Mouse (Mus musculus) frontal cortex, postnatal 14 days (tissue): Measurements from ENCODE around the gene Asic2.
"Not testable (repeated sequence)": the region's sequence is repeated elsewhere in the genome, so short reads cannot be mapped to it uniquely, and the experiment has no call there.

ENCODE experiments used
- DNase-seq, 2 experiments: peaks; one replicate each; pipeline ENCODE4 v3.0.0; 2022; ENCODE audit warnings: low spot score in 2 of 2

Asic2 gene

DNA sequence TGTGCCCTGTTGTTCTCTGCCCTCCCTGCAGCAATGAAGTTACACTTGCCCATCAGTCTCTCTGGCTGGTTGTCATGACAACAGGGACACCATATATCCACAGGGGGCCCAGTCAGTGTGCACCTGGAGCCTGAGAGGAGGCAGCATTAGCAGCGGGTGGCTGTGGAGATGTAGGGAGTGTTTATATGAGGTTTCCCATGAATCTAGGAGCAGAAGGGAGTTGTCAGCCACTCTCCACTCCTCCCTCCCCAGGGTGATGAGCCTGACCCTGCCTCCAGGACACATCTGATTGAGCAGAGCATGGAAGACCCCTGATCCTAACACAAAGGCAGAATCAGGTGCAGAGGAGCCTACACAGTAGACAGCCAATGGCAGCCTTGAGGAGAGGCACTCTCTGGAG is 514.1 kb downstream of the Asic2 start:
- DNase-seq, result no peak

GRCm38 (mm10) chr11:81449271-81449705 is 519.0 kb downstream of the Asic2 start:
- DNase-seq, result no peak

GRCm38 (mm10) chr11:81446347-81446746 is 521.9 kb downstream of the Asic2 start:
- no peak for DNase-seq

- DNase-seq, result no peak
Observed at GRCm38 (mm10) chr11:81426857-81427256, 541.4 kb downstream of the Asic2 start.

GRCm38 (mm10) chr11:81419112-81419511 is 549.1 kb downstream of the Asic2 start:
- no peak for DNase-seq

DNA sequence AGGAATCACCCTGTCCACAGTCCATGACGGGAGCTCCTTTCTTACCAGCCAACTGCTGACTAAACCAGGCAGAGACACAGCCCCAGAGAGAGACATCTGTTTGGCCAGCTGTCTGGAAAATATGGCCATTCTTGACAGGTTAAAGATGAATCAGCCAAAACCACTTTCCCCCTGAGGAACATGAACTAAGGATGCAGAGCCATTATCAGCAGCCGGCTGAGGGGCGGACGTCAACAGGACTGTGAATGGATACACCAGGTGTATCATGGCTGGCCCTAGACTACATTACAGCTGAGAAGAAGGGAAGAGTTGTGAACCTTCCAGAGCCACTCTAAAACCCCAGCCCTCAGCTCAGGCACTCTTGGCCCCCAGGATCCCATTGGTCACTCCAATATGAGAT is 550.2 kb downstream of the Asic2 start:
- no peak for DNase-seq

DNA sequence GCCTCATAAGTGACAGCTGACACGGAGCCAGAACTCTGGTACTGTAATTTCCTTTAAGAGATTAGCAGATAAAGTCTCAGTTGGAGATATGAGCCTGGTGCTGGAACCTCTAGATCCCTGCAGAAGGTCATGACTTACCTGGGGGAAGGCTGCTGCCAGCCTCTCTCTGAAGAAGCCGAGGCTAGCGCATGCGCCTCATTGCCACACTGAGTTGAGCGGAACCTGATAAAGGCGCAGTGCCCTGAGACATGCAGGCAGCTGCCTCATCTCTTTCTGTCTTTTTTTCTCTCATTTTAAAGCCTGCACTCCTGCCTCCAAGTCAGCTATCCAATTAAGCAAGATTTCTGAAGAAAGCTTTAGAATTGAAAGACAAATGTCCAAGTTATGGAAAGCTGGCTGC is 551.9 kb downstream of the Asic2 start:
- DNase-seq, result no peak

DNA sequence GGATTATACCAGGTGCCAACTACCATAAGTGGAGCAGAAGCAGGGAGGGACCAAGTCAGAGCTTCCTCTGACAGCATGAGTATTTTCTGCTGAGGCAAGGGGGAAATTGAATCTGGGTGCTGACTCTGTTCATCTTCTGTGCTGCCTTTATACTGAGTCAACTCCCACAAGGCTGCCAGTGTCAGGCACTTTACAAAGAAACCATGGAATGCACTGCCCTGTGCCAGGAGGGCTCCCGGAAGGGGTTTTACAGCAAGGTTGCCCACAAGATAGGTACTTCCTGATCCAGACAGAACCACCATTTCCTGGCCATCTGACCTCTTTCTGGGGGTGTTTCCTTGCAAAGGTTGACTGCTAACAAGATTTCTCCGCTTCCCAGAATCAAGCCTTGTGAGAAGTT is 553.7 kb downstream of the Asic2 start:
- no peak for DNase-seq

DNA sequence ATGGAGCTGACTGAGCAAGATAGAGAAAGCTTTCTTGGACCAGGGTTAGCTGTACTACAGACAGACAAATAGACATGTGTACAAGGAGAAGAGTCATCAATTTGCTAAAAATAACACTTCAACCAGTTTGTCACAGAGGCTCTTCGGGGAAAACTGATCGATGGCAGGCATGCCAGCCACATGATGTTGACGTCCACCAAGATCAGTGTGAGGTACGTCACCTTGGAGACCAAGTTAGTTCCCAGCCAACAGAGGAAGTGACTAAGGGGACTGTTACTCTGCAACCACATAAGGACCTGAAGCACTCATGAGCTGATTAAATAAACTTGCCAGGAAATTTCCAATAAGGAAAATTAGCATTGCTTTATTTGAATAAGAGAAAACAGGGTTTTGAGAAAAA is 557.0 kb downstream of the Asic2 start:
- no peak for DNase-seq

DNA sequence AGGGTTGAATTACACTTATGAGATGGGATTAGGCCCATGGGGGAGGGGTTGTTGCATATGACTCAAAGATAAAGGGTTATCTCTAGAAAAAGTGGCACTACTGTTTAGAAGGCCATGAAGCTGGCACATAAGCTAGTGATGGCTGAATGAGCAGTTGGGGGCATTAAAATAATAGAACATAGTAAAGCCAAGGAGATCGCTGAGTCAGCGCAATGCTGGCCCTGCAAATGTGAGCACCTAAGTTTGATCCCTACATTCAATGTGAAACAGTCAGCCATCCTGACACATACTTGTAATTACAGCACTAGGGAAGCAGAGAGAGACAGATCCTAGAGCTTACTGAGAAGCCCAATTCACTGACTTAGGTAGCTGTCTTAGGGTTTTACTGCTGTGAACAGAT is 562.3 kb downstream of the Asic2 start:
- DNase-seq, result no peak

GRCm38 (mm10) chr11:81402263-81402662 is 566.0 kb downstream of the Asic2 start:
- no peak for DNase-seq

GRCm38 (mm10) chr11:81392855-81393254 is 575.4 kb downstream of the Asic2 start:
- no peak for DNase-seq

- DNase-seq, result no peak
Observed at GRCm38 (mm10) chr11:81386185-81386584, 582.1 kb downstream of the Asic2 start.

DNA sequence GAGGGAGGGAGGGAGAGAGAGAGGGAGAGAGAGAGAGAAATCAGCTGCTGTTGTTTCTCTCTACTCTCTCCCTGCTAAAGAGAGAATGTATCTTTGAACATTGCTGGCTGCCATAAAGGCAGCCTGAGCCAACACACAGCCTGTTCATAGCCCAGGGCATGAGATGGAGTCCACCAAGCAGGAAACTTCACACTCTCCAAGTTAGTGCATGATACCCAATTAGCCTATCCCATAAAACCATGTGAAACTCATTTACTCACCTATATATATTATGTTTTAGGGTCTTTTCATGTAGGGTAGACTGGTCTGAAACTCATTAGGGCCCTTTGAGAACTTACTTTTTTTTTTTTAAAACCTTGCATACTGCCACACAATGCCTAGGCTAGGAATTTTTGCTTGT is 582.7 kb downstream of the Asic2 start:
- no peak for DNase-seq

DNA sequence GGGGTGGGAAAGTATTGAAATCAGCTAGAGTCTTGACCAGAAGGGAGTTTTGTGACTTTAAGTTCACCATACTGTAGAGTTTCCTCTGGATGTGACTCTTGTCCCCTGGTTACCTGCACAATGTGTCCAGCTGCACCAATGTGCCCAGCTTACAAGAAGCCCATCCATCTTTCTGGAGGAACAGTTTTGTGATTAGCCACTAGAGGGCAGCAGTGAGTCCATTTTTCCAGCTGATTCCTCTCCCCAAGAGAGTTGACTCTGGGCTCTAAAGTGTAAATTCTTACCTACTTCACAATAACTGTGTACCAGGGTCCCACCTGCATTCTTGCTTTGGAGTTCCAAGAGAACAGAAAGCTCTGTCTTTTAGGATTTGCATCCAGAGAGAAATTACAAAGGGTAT is 593.4 kb downstream of the Asic2 start:
- peak in 1 of 2 experiments; percentile 59 for DNase-seq

DNA sequence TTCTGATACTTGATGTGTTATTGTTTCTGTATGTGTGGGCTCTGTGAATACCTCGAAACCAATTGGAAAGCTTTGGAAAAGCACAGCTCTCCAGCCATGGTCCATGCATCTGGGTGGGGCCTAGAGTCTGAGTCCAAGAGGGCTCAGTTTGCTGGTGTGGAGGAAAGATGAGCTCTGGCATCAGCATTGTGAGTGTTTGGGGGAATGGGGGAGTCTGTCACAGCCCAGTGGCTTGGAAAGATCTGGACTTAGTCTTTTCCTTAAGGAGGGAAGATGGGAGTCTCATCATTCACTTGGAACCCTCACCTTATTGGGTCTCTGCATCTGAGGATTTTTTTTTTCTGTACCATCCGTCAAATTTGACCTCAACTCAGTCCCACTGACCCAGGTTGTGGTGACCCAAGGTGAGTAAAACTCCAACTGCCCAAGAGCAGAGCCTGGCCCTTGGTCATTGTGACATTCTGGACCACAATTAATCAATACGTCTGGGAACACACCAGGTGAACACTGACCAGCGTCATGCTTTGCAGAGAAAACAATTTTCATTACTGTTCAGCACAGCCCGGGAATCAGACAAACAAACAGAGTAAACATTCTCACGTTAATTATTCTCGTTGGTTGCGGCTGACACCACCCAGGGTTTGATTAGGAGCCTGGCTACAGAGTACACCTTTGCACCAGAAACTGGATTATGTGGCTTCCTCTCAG is 594.1 kb downstream of the Asic2 start:
- DNase-seq, result no peak

DNA sequence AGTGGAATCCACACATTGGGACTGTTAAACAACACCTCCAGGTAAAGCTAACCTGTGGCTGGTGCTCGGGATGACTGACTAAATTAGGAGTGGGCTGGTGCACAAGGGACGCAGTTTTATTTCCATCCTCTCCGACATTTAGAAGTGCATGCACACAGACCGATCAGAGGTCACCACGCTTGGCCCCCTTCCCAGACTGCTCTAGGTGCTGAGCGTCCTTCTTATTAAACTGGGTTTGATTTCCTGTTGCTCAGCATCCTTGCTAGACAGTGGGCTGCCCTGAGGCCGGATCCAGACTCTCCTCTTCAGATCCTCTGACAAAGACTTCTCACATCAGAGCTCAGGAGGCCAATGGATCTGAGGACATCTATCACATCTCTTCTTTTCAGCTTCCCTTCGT is 596.7 kb downstream of the Asic2 start:
- no peak for DNase-seq

- DNase-seq, result no peak
Observed at GRCm38 (mm10) chr11:81370426-81370810, 597.8 kb downstream of the Asic2 start.

GRCm38 (mm10) chr11:81369497-81370425 is 598.5 kb downstream of the Asic2 start:
- no peak for DNase-seq

GRCm38 (mm10) chr11:81364442-81364841 is 603.8 kb downstream of the Asic2 start:
- no peak for DNase-seq

DNA sequence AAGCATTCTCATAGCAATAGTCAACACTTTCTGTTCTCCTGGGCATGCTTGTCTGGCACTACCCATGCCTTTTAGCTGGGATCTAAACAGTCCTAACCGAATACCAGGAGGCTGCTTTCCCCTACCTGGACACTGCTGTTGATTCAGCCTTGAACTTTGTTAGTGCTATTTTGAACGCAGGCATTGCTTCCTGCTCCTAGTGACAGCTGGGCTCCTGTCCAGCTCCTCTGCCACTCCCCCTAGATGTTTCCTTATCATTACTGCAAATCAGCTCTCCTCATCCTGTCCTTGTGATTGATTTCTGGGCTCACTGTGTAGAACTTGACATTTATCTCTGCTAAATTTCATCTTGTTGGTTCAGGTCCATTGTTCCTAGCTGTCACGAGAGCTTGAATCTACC is 605.8 kb downstream of the Asic2 start:
- no peak for DNase-seq

- DNase-seq, result no peak
Observed at GRCm38 (mm10) chr11:81361040-81361439, 607.2 kb downstream of the Asic2 start.

DNA sequence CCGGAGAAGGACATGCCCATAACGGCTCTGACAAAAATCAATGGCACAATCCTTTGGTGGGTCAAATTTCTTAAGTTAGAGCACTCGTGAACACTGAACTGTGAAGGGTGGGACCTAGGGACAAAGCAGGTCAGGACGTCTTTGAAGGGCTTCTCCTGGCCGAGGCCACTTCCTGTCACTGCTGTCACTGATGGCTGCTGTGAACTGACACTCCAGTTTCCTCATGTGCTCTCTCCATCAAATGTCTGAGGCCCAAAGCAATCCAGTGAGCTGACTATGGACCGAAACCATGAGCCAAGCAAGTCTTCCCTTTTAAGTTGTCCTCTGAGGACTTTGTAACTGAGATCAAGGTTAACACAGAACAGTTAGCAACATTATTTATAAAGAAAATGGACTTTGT is 617.8 kb downstream of the Asic2 start:
- not testable (repeated sequence) for DNase-seq
